Mouse (Mus musculus): ENCODE results near the gene Neu1. TPM values are rescaled to one million over a fixed set of nuclear protein-coding genes. Genes with fewer than 3 reads are reported as not detected.
"Not testable (repeated sequence)": the region's sequence is repeated elsewhere in the genome, so short reads cannot be mapped to it uniquely, and the experiment has no call there.

Neu1 gene
- polyA plus RNA-seq, 1 experiment from 2014 or later: 16.2 TPM

- no peak for ATAC-seq (ENCODE audit: low FRiP score)
- no peak overlapping the region for H3K27ac ChIP-seq
- H3K4me3 ChIP-seq (replicated peaks): no peak overlapping the region
- no peaks in the 10 kb centered on the region for H3K27me3 ChIP-seq
- no peak overlapping the region for H3K4me2 ChIP-seq
- no peak overlapping the region for H3K9ac ChIP-seq
- H3K9me3 ChIP-seq: no peaks in the 10 kb centered on the region
- WGBS: 91% methylated on average over 6 of the region's 6 CpGs
- H3K36me3 ChIP-seq (replicated peaks): peaks cover 11% of the 10 kb centered on the region
- peaks cover 7% of the 10 kb centered on the region for H3K4me1 ChIP-seq
These were observed 7.0 kb downstream of the Neu1 start for GRCm38 (mm10) chr17:34937960-34938505.

- Histone ChIP-seq H3K36me3 (replicated peaks) (no peaks in the 10 kb centered on the region; the same call in 1 of the 2 replicates), H3K9me3 (no peaks in the 10 kb centered on the region), H3K4me3 (replicated peaks) (peak overlapping the region; percentile 27), H3K27ac (0 out of 2 replicates have a peak overlapping the region, but pooled peaks have one; percentile 44), H3K9ac (peak overlapping the region; percentile 30), H3K4me1 (peaks cover 7% of the 10 kb centered on the region), H3K4me2 (peak overlapping the region; percentile 45), H3K27me3 (no peaks in the 10 kb centered on the region)
- ATAC-seq (ENCODE audit: low FRiP score): no peak
- WGBS: 8% methylated on average over 15 of the region's 15 CpGs
These were observed 10.4 kb downstream of the Neu1 start for GRCm38 (mm10) chr17:34941344-34942041.

GRCm38 (mm10) chr17:34943128-34943815 lies 12.2 kb downstream of the Neu1 start:
- no peak for ATAC-seq (ENCODE audit: low FRiP score)
- H3K36me3 ChIP-seq (replicated peaks): no peaks in the 10 kb centered on the region
- no peak overlapping the region for H3K4me2 ChIP-seq
- no peak overlapping the region for H3K4me3 ChIP-seq (replicated peaks)
- H3K4me1 ChIP-seq: peaks cover 7% of the 10 kb centered on the region
- H3K27me3 ChIP-seq: no peaks in the 10 kb centered on the region
- no peak overlapping the region for H3K9ac ChIP-seq
- no peak overlapping the region for H3K27ac ChIP-seq
- H3K9me3 ChIP-seq: no peaks in the 10 kb centered on the region
- WGBS: 86% methylated on average over 4 of the region's 4 CpGs

GRCm38 (mm10) chr17:34944362-34944761 lies 13.3 kb downstream of the Neu1 start:
- no peaks in the 10 kb centered on the region for H3K9me3 ChIP-seq
- H3K9ac ChIP-seq: no peak overlapping the region
- H3K4me1 ChIP-seq: peaks cover 7% of the 10 kb centered on the region
- peaks cover 1% of the 10 kb centered on the region for H3K36me3 ChIP-seq (replicated peaks)
- H3K27ac ChIP-seq: no peak overlapping the region
- H3K4me3 ChIP-seq (replicated peaks): no peak overlapping the region
- ATAC-seq (ENCODE audit: low FRiP score): no peak
- H3K4me2 ChIP-seq: no peak overlapping the region
- no peaks in the 10 kb centered on the region for H3K27me3 ChIP-seq

- peaks cover 18% of the 10 kb centered on the region for H3K4me1 ChIP-seq
- WGBS: 90% methylated on average over 5 of the region's 5 CpGs
- no peak overlapping the region for H3K27ac ChIP-seq
- no peaks in the 10 kb centered on the region for H3K27me3 ChIP-seq
- H3K4me3 ChIP-seq (replicated peaks): no peak overlapping the region
- peaks cover 18% of the 10 kb centered on the region for H3K36me3 ChIP-seq (replicated peaks)
- ATAC-seq (ENCODE audit: low FRiP score): no peak
- no peak overlapping the region for H3K4me2 ChIP-seq
- no peak overlapping the region for H3K9ac ChIP-seq
- no peaks in the 10 kb centered on the region for H3K9me3 ChIP-seq
These were observed 15.6 kb downstream of the Neu1 start for GRCm38 (mm10) chr17:34946486-34947140.

- Histone ChIP-seq H3K9me3 (no peaks in the 10 kb centered on the region), H3K36me3 (replicated peaks) (peaks cover 18% of the 10 kb centered on the region), H3K4me1 (peaks cover 14% of the 10 kb centered on the region), H3K27ac (no peak overlapping the region), H3K9ac (no peak overlapping the region), H3K4me2 (no peak overlapping the region), H3K27me3 (no peaks in the 10 kb centered on the region), H3K4me3 (replicated peaks) (no peak overlapping the region)
- ATAC-seq (ENCODE audit: low FRiP score): no peak
- WGBS: 27% methylated on average over 8 of the region's 8 CpGs
These were observed 16.6 kb downstream of the Neu1 start for GRCm38 (mm10) chr17:34947606-34948005.

GRCm38 (mm10) chr17:34948721-34949552 lies 17.9 kb downstream of the Neu1 start:
- not testable (repeated sequence) for H3K4me2 ChIP-seq; H3K9ac ChIP-seq; ATAC-seq (ENCODE audit: low FRiP score); H3K4me3 ChIP-seq (replicated peaks); H3K27me3 ChIP-seq; H3K9me3 ChIP-seq
- 0 out of 2 replicates have a peak overlapping the region, but pooled peaks have one; percentile 56 for H3K27ac ChIP-seq
- WGBS: 66% methylated on average over 9 of the region's 9 CpGs
- peaks cover 14% of the 10 kb centered on the region for H3K4me1 ChIP-seq
- peaks cover 18% of the 10 kb centered on the region for H3K36me3 ChIP-seq (replicated peaks)

GRCm38 (mm10) chr17:34949553-34949969 lies 18.5 kb downstream of the Neu1 start:
- ATAC-seq (ENCODE audit: low FRiP score): no peak
- no peak overlapping the region for H3K9ac ChIP-seq
- peaks cover 3% of the 10 kb centered on the region; the same call in 1 of the 2 replicates for H3K27me3 ChIP-seq
- peak overlapping the region; percentile 62 for H3K27ac ChIP-seq
- H3K36me3 ChIP-seq (replicated peaks): peaks cover 18% of the 10 kb centered on the region
- H3K4me2 ChIP-seq: 0 out of 2 replicates have a peak overlapping the region, but pooled peaks have one; percentile 73
- 0 out of 2 replicates have a peak overlapping the region, but pooled peaks have one; percentile 95 for H3K4me3 ChIP-seq (replicated peaks)
- no peaks in the 10 kb centered on the region for H3K9me3 ChIP-seq
- 35% methylated on average over 4 of the region's 4 CpGs for WGBS
- H3K4me1 ChIP-seq: peaks cover 14% of the 10 kb centered on the region

- peak overlapping the region; percentile 95 for H3K9ac ChIP-seq
- H3K4me2 ChIP-seq: peak overlapping the region; percentile 73
- ATAC-seq (ENCODE audit: low FRiP score): no peak
- H3K27me3 ChIP-seq: peaks cover 15% of the 10 kb centered on the region
- H3K36me3 ChIP-seq (replicated peaks): peaks cover 18% of the 10 kb centered on the region
- peaks cover 14% of the 10 kb centered on the region for H3K4me1 ChIP-seq
- H3K27ac ChIP-seq: peak overlapping the region; percentile 93
- H3K9me3 ChIP-seq: no peaks in the 10 kb centered on the region
- WGBS: 28% methylated on average over 10 of the region's 10 CpGs
- H3K4me3 ChIP-seq (replicated peaks): peak overlapping the region; percentile 95
These were observed 19.7 kb downstream of the Neu1 start for GRCm38 (mm10) chr17:34950514-34951455.

- Histone ChIP-seq H3K4me2 (peak overlapping the region; percentile 73), H3K27me3 (peaks cover 20% of the 10 kb centered on the region), H3K9ac (peak overlapping the region; percentile 95), H3K36me3 (replicated peaks) (peaks cover 18% of the 10 kb centered on the region), H3K4me3 (replicated peaks) (peak overlapping the region; percentile 95), H3K27ac (peak overlapping the region; percentile 93), H3K9me3 (no peaks in the 10 kb centered on the region), H3K4me1 (peaks cover 14% of the 10 kb centered on the region)
- no peak for ATAC-seq (ENCODE audit: low FRiP score)
- under 1% methylated on average over 29 of the region's 29 CpGs for WGBS
These were observed 20.8 kb downstream of the Neu1 start for GRCm38 (mm10) chr17:34951636-34952377.
